Mouse (Mus musculus): ENCODE measurements at regions not wholly inside any gene's neighbourhood (a gene's known extent, or its start where the extent isn't known, plus 50 kb on each side); places are given as distances from the start of the nearest gene placed in this dataset.

DNA sequence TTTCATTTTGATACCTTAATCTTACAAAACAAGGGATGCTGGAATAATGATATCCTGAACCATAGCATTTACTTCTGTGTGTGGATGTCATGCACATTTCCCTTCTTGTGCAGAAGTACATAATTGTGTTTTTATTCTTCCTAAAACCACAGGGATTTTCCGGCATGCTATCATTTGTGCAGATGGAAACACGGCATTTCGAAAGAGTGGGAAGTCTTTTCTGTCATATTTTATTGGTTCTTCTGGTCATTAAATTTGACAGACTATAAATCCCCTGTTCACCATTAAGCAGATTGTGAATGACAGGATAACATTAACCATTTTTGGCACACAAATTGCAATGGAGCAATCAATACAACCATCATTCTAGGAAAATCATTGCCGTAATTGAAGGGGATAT lies 532.7 kb upstream of the C030005K15Rik start:
- no peak for TF ChIP-seq POLR2A (IDR thresholded peaks at IDR 0.05; ENCODE audit: low read depth, low read length)
- TF ChIP-seq CTCF (IDR thresholded peaks at IDR 0.05; ENCODE audit: borderline replicate concordance, insufficient read depth, low read length): no peak

Data from embryonic fibroblast, embryonic 13.5 days (primary cell).